Comparison of ENCODE assay signal across 11 mouse cellular contexts in the genomic region with DNA sequence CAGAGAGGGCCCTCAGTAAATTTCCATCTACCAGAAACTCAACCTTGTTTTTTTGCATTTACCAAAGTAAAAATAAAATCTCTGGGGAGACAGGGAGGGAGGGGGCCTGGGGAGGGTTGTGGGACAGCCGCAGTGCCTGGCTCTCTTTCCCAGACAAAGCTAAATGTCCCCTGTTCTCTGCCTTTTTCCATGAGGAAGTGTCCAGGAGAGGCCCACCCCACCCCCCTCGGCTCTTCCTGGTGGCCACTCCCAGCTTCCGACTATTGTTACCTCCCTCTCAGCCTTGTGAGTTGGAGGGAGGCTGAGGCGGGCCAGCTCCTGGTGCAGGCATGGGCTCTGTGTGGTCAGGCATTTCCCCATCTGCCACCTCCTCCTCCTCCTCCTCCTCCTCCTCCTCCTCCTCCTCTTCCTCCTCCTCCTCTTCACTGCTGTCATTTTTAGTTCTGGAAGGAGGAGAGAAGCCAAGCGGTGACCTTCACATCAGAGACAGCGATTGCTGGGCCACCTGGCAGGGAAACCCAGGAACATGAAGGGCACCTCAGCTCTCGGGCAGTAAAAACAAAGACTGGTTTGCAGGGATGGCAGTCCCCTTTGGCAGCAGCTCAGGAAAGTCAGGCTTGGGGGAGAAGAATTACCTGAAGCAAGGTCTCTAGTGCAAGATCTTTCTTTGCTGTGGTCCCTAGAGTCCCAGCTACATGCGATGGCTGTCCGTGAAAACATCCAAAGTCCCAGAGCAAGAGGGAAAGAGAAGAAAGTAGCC.
DNase-seq lines count a peak whose midpoint lies in the region; ATAC-seq and TF ChIP-seq lines count a peak whose summit lies in the region.
"Had no signal": no experiment of that assay in that cellular context is flagged by ENCODE, and none has a peak within 500 bp of the region (broad histone marks: within the 10 kb centered on the region; RNA-seq: fewer than 3 reads in every experiment).

No protein-coding gene starts in this region.

- H3K9ac ChIP-seq in heart, embryonic 13.5 days: peak overlapping the region; percentile 6; the same call in 1 of the 2 replicates
- no peak overlapping the region for H3K9ac ChIP-seq in forebrain, embryonic 16.5 days (replicated peaks; ENCODE audit: low read depth, low read length)
- H3K9ac ChIP-seq: neural tube, embryonic 12.5 days had no signal

- no peak for DNase-seq in layer of hippocampus, adult 2 months (ENCODE audit: low spot score in 2 of 2)
- no peak for DNase-seq in layer of hippocampus, adult 9-11 months
- peak; percentile 73 for DNase-seq in kidney, postnatal 10 days
- peak; percentile 84 for DNase-seq in lung, postnatal 36 days
- no peak for DNase-seq in spleen, postnatal 10 days (ENCODE audit: low spot score in 2 of 2)
- DNase-seq in layer of hippocampus, adult 11-12 months (ENCODE audit: low spot score): no peak
- DNase-seq: thymus, adult 18-20 months had no signal

- no peaks in the 10 kb centered on the region for H3K36me3 ChIP-seq in heart, embryonic 13.5 days
- H3K36me3 ChIP-seq in forebrain, embryonic 16.5 days (ENCODE audit: control insufficient read depth, insufficient read depth): no peaks in the 10 kb centered on the region
- H3K36me3 ChIP-seq: neural tube, embryonic 12.5 days had no signal

- H3K4me2 ChIP-seq in heart, embryonic 13.5 days: no peak overlapping the region
- H3K4me2 ChIP-seq in forebrain, embryonic 16.5 days (ENCODE audit: low read length): no peak overlapping the region
- H3K4me2 ChIP-seq: neural tube, embryonic 12.5 days had no signal

- H3K4me3 ChIP-seq in layer of hippocampus, adult 2 months: no peak overlapping the region
- no peak overlapping the region for H3K4me3 ChIP-seq in heart, embryonic 13.5 days
- no peak overlapping the region for H3K4me3 ChIP-seq in forebrain, embryonic 16.5 days (replicated peaks; ENCODE audit: low read length)
- H3K4me3 ChIP-seq: neural tube, embryonic 12.5 days had no signal

- TF ChIP-seq CTCF in layer of hippocampus, adult 2 months (conservative IDR thresholded peaks at IDR 0.05): no peak

- no peaks in the 10 kb centered on the region for H3K9me3 ChIP-seq in heart, embryonic 13.5 days
- no peaks in the 10 kb centered on the region for H3K9me3 ChIP-seq in forebrain, embryonic 16.5 days (ENCODE audit: control insufficient read depth, low read length)
- H3K9me3 ChIP-seq: neural tube, embryonic 12.5 days had no signal

- H3K27ac ChIP-seq in layer of hippocampus, adult 2 months: peak overlapping the region; percentile 81
- H3K27ac ChIP-seq in heart, embryonic 13.5 days (replicated peaks): peak overlapping the region; percentile 95
- no peak overlapping the region for H3K27ac ChIP-seq in forebrain, embryonic 16.5 days (ENCODE audit: low read length)
- H3K27ac ChIP-seq: neural tube, embryonic 12.5 days had no signal

- 68% methylated on average over 9 of the region's 9 CpGs for WGBS in heart, embryonic 13.5 days
- WGBS in forebrain, embryonic 16.5 days: 76% methylated on average over 9 of the region's 9 CpGs

- H3K27me3 ChIP-seq in heart, embryonic 13.5 days (replicated peaks): no peaks in the 10 kb centered on the region
- H3K27me3 ChIP-seq in forebrain, embryonic 16.5 days (replicated peaks; ENCODE audit: control insufficient read depth, insufficient read depth, low read length): no peaks in the 10 kb centered on the region
- H3K27me3 ChIP-seq: CH12.LX; neural tube, embryonic 12.5 days had no signal

- no peak for ATAC-seq in heart, embryonic 13.5 days (ENCODE audit: extremely low read depth, insufficient number of reproducible peaks, low FRiP score, low TSS enrichment)
- no peak for ATAC-seq in forebrain, embryonic 16.5 days

- peaks cover 99% of the 10 kb centered on the region for H3K4me1 ChIP-seq in heart, embryonic 13.5 days
- H3K4me1 ChIP-seq in forebrain, embryonic 16.5 days (replicated peaks; ENCODE audit: control insufficient read depth, insufficient read depth, low read length): peaks cover 3% of the 10 kb centered on the region

Comparison
In these comparisons a context has a peak if more than half of its experiments do, and no peak if none do; other contexts are left out.
1. DNase-seq: peak in kidney, postnatal 10 days (single experiment) and lung, postnatal 36 days (single experiment); none in layer of hippocampus, adult 2 months (0 of 2), layer of hippocampus, adult 9-11 months (single experiment), spleen, postnatal 10 days (0 of 2) and layer of hippocampus, adult 11-12 months (single experiment).